Mouse (Mus musculus): ENCODE data around the gene Cbx6. TPM values are rescaled to one million over a fixed set of nuclear protein-coding genes. Genes with fewer than 3 reads are reported as not detected.
"Not testable (repeated sequence)": the region's sequence is repeated elsewhere in the genome, so short reads cannot be mapped to it uniquely, and the experiment has no call there.

Cbx6 gene
- total RNA-seq, 2 experiments from 2014 or later, result 12.5 to 14.6 TPM

DNA sequence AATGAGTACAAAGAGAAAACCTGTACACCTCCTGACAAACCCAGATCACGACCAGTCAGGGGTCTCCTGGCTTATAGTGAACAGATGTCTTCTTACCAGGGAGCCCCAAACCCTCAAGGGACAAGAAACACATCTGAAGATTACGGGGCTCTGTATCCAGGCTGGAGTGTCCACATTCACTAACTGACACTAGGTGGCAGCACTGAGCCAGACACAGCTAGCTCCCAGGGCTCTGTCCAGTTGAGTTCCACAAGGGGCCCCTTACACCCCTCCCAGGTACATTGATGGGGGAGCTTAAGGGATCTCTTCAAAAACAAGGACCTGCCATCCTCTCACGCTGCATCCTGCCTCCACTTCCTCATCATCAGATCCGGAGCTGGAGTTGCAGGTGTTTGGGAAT is 4.1 kb downstream of the Cbx6 start:
- no peak for DNase-seq

- DNase-seq, result no peak
Observed at GRCm38 (mm10) chr15:79829431-79829830, 5.1 kb downstream of the Cbx6 start.

GRCm38 (mm10) chr15:79828366-79829035 is 6.0 kb downstream of the Cbx6 start:
- no peak for DNase-seq

- DNase-seq, result no peak
Observed at GRCm38 (mm10) chr15:79827778-79828210, 6.7 kb downstream of the Cbx6 start.

- DNase-seq, result no peak
Observed at GRCm38 (mm10) chr15:79827061-79827777, 7.3 kb downstream of the Cbx6 start.

DNA sequence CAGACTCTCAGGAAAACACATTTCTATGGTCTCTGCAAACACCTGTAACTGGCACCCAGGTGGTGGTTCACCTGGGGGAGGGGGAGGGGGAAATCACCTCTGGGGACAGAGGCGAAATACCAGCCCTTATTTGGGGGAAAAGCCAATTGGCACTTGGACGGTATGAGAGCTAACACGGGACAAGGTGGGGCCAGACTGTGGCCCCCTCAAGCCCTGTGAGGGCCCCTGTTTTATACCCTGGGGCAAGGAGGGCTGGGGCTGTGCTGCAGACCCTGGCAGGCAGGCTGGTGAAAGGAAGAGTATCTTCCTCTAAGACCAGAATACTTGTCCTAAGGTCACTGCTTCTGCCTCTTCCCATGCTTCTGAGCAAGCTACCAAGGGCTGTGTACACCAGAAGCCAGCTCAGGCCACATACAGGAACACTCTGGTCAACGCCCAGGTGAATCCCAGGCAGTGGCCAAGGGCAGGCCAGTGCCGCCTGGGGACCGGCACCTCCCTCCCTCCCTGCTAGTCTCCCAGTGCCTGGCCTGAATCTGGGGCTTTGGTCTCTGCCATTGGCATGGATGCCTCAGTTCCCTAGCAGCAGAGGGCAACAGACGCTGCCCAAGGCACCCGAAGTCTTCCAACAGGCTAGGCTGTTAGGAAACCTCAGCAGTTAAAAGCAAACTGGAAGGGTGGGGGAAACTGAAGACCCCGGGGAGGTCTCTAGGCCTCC is 8.1 kb downstream of the Cbx6 start:
- no peak for DNase-seq

- no peak for DNase-seq
Observed at GRCm38 (mm10) chr15:79825146-79825825, 9.2 kb downstream of the Cbx6 start.

GRCm38 (mm10) chr15:79823588-79824280 is 10.8 kb downstream of the Cbx6 start:
- peak; percentile 81 for DNase-seq

- no peak for DNase-seq
Observed at GRCm38 (mm10) chr15:79822265-79823199, 12.0 kb downstream of the Cbx6 start.

DNA sequence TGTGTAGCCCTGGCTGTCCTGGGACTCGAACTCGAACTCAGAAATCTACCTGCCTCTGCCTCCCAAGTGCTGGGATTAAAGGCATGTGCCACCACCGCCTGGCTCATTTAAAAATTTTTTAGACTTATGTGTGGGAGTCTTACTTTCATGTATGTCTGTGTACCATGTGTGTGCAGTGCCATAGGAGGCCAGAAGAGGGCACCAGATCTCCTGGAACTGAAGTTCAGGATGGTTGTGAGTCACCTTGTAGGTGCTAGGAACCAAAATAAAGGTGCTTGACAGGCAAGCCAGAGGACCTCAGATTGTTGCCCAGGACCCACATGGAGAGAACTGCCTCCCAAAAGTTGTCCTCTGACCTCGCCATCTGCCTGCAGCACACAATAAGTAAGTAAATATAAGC is 16.2 kb downstream of the Cbx6 start:
- DNase-seq, result no peak

DNA sequence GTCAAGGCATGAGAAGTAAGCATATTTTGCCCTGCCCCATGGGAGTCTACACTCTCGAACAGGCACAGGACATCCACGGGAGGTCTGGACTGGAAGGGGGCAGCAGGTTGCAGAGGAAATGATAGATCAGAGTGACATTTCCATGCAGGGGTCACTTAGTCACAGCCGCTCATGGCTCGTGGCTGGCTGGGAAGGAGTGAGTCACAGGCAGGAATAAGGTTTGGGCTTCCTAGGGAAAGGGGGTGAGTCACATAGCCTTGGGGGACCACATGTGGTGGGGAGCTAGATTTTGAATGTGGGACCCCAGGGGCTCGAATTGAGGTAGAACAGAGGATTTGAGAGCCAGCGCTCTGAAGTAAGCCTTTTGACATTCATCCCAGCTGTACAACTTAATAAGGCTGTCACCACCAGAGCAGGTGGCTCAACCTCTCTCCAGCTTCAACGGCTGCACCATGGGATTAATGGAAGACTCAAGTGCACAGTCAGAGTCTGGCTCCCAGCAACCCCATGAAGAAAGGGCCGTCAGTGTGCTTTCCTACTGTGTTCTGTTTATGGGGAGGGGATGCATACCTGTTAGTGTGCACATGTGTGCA is 20.7 kb downstream of the Cbx6 start:
- DNase-seq, result no peak

- not testable (repeated sequence) for DNase-seq
Observed at GRCm38 (mm10) chr15:79812840-79813239, 21.6 kb downstream of the Cbx6 start.

GRCm38 (mm10) chr15:79810997-79811396 is 23.5 kb downstream of the Cbx6 start:
- DNase-seq, result no peak

GRCm38 (mm10) chr15:79810061-79810460 is 24.4 kb downstream of the Cbx6 start:
- DNase-seq, result no peak

DNA sequence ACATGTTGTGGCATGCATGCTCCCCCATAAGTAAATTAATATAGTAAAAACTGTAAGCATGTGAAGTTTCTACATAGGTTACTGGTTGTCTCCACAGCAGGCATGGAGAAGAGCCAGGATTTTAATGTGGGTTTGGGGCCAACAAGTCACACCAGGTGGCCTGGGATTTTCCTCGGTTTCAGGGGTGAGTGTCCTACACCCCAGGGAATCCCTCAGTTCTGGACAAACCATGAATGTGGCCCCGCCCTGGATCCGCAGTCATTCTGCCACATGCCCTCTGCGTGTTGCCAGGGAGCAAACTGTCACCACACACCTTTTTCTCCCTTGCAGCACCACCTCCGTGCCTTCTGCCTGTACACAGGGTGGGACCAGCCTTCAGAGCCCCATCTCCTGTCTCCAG is 25.8 kb downstream of the Cbx6 start:
- no peak for DNase-seq

DNA sequence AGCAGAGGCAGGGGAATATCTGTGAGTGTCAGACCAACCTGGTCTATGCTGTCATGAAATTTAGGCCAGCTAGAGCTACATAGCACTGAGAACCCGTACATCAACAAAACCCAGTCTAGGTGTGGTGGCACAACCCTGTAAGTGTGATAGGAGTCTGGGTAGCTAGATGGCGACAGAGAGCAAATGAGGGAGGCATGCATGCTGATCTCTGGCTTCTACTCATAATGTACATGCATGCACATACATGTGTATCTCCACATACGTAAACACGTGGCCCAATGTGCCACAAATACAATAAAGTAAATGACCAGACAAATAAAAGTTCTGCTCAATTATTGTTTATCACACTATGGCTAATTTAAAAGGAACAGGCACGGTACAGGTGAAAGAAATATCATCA is 26.4 kb downstream of the Cbx6 start:
- no peak for DNase-seq

- DNase-seq, result no peak
Observed at GRCm38 (mm10) chr15:79807050-79807449, 27.4 kb downstream of the Cbx6 start.

- DNase-seq, result no peak
Observed at GRCm38 (mm10) chr15:79805246-79805645, 29.2 kb downstream of the Cbx6 start.

- no peak for DNase-seq
Observed at GRCm38 (mm10) chr15:79804352-79805071, 30.0 kb downstream of the Cbx6 start, which contains the start of gene Nptxr. Nptxr (minus strand) TSS chr15:79804766.

Data from gastrocnemius, postnatal 25 days (tissue).